Mouse (Mus musculus): ENCODE data around the gene Tmem260.

Tmem260 gene

GRCm38 (mm10) chr14:48558975-48559374 lies 113.1 kb downstream of the Tmem260 start:
- no peak for DNase-seq

GRCm38 (mm10) chr14:48559736-48560135 lies 113.8 kb downstream of the Tmem260 start:
- DNase-seq = no peak

- DNase-seq = no peak
Measured at GRCm38 (mm10) chr14:48566596-48566995, 120.7 kb downstream of the Tmem260 start.
